Comparison of ENCODE assay signal across 9 mouse cellular contexts in genomic region chr4:9009656-9010055, GRCm38 (mm10).
DNase-seq lines count a peak whose midpoint lies in the region; ATAC-seq lines count a peak whose summit lies in the region.
"Had no signal": no experiment of that assay in that cellular context is flagged by ENCODE, and none has a peak within 500 bp of the region (broad histone marks: within the 10 kb centered on the region; RNA-seq: fewer than 3 reads in every experiment).

No protein-coding gene starts in this region.

- WGBS in kidney, embryonic 16.5 days = 51% methylated on average over 4 of the region's 4 CpGs
- 55% methylated on average over 4 of the region's 4 CpGs for WGBS in heart, embryonic 11.5 days (ENCODE audit: insufficient replicate concordance)

- H3K9ac ChIP-seq in kidney, embryonic 16.5 days (replicated peaks; ENCODE audit: low read length) = no peak overlapping the region
- no peak overlapping the region for H3K9ac ChIP-seq in heart, embryonic 11.5 days (ENCODE audit: low read depth, low read length)

- no peak overlapping the region for H3K27ac ChIP-seq in kidney, embryonic 16.5 days (ENCODE audit: low read length)
- H3K27ac ChIP-seq in heart, embryonic 11.5 days (ENCODE audit: low read depth, low read length) = no peak overlapping the region

- no peak overlapping the region for H3K4me2 ChIP-seq in kidney, embryonic 16.5 days (replicated peaks; ENCODE audit: low read depth, low read length)
- H3K4me2 ChIP-seq in heart, embryonic 11.5 days = no peak overlapping the region

- peak; percentile 17 for DNase-seq in kidney, postnatal 10 days
- peak; percentile 31 to 38 for DNase-seq in monocyte, adult 2 months (ENCODE audit: low read depth in 1 of 2, low spot score in 2 of 2)
- no peak for DNase-seq in adrenal gland, adult 8-10 months
- DNase-seq in spleen, adult 18-20 months = no peak
- DNase-seq: gastrocnemius, postnatal 25 days had no signal

- no peaks in the 10 kb centered on the region for H3K36me3 ChIP-seq in kidney, embryonic 16.5 days (ENCODE audit: insufficient read depth, low read length)
- no peaks in the 10 kb centered on the region for H3K36me3 ChIP-seq in heart, embryonic 11.5 days (ENCODE audit: control insufficient read depth, insufficient read depth, low read length)

- H3K9me3 ChIP-seq in kidney, embryonic 16.5 days (ENCODE audit: low read length) = no peaks in the 10 kb centered on the region
- H3K9me3 ChIP-seq in heart, embryonic 11.5 days (replicated peaks; ENCODE audit: control insufficient read depth, low read length) = no peaks in the 10 kb centered on the region

- no peak overlapping the region for H3K4me3 ChIP-seq in kidney, embryonic 16.5 days (ENCODE audit: low read length)
- H3K4me3 ChIP-seq in heart, embryonic 11.5 days (ENCODE audit: low read depth, low read length) = no peak overlapping the region

- peaks cover 31% of the 10 kb centered on the region for H3K4me1 ChIP-seq in kidney, embryonic 16.5 days (ENCODE audit: insufficient read depth, low read length)
- peaks cover 2% of the 10 kb centered on the region; the same call in 1 of the 2 replicates for H3K4me1 ChIP-seq in heart, embryonic 11.5 days (ENCODE audit: control insufficient read depth, insufficient read depth, low read length)

- H3K27me3 ChIP-seq in kidney, embryonic 16.5 days (ENCODE audit: insufficient read depth, low read length) = peaks cover 3% of the 10 kb centered on the region; the same call in 1 of the 2 replicates
- no peaks in the 10 kb centered on the region for H3K27me3 ChIP-seq in heart, embryonic 11.5 days (ENCODE audit: control insufficient read depth, insufficient read depth, low read length)

- no peak for ATAC-seq in kidney, embryonic 16.5 days (ENCODE audit: low FRiP score, low TSS enrichment)
- peak; percentile 81 for ATAC-seq in activated CD4-positive, CD25-positive, alpha-beta regulatory T cell, adult 4 months
- peak; percentile 70 to 91 for ATAC-seq in hematopoietic stem cell, adult 5-6 weeks (replicated peaks in 1 of 2; ENCODE audit: insufficient read depth in 1 of 2, low FRiP score in 2 of 2, low TSS enrichment in 1 of 2, low read depth in 1 of 2, poor library complexity in 2 of 2, severe bottlenecking in 2 of 2)
- no peak for ATAC-seq in heart, embryonic 11.5 days (replicated peaks; ENCODE audit: insufficient number of reproducible peaks, low FRiP score, low TSS enrichment)

Comparison
In these comparisons a context has a peak if more than half of its experiments do, and no peak if none do; other contexts are left out.
1. DNase-seq: peak in kidney, postnatal 10 days (single experiment) and monocyte, adult 2 months (2 of 2); none in adrenal gland, adult 8-10 months (single experiment) and spleen, adult 18-20 months (0 of 2).
2. ATAC-seq: peak in activated CD4-positive, CD25-positive, alpha-beta regulatory T cell, adult 4 months (single experiment) and hematopoietic stem cell, adult 5-6 weeks (2 of 2); none in kidney, embryonic 16.5 days (single experiment) and heart, embryonic 11.5 days (single experiment).